Mouse (Mus musculus) gastrocnemius, postnatal 36 days (tissue): Measurements from ENCODE around the gene Usp35. TPM values are rescaled to one million over a fixed set of nuclear protein-coding genes. Genes with fewer than 3 reads are reported as not detected.

ENCODE experiments used
- DNase-seq, 2 experiments: peaks; one replicate each; pipeline ENCODE4 v3.0.0; 2022
- intact Hi-C: fragments of 180-260 bp; cut with DNase I; formaldehyde crosslinking; loops from one replicate; pipeline ENCODE4 v1.15.1; 2025
- total RNA-seq, 2 experiments: library from RNA; stranded (reverse); gene quantifications; 2 replicates each; pipeline ENCODE4 v1.2.3; 2021

Usp35 gene
- total RNA-seq, 2 experiments from 2014 or later: 0.74 to 0.94 TPM

GRCm38 (mm10) chr7:97296986-97297385 lies 34.8 kb downstream of the Usp35 start:
- intact Hi-C loops: loop anchor here (2.0 kb wide), 2 partner anchors 218 to 326 kb away; no protein-coding TSS in a partner anchor

DNA sequence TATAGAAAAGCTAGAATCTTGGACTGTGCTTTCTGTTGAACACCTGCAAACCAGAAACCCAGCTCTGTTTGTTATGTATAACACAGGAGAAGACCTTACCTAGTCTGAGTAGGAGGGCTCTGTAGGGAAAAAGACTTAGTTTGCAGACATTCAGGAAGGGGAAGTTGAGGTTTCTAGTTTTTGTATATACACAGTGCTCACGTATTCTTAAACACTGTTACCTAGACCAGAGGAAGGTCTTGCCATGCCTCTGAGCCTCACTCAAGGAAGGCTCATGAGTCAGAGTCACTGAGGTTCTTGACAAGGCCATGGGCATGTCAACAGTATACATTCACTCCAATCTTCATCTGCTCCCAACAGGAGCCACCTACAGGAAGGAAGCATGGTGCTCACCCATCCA lies 60.8 kb downstream of the Usp35 start:
- intact Hi-C loops: no loop called here
- no peak for DNase-seq

More at GRCm38 (mm10) chr7:97296986-97297385, 34.8 kb downstream of the Usp35 start:
- no peak for DNase-seq

GRCm38 (mm10) chr7:97270367-97270766 lies 61.5 kb downstream of the Usp35 start:
- DNase-seq: no peak
- intact Hi-C loops: no loop called here

DNA sequence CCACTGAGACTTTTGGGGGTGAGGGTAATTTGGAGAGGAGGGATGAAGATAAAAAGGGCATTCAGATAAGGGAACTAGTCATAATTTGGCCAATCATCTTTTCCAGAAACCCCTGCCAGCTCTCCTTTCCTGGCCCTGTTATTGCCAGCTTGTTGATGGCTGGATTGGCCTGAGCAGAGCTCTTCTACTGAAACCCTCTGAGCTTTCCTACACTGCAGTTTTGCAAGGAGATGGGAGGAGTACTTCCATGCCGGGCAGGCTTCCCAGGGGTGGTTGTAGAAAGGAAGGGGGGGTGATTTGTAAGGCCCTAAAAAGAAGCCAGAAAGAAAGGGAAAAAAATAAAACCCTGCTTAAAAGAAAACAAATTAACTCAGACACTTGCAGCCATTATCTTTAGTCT lies 69.3 kb downstream of the Usp35 start:
- peak; percentile 46 to 61 for DNase-seq
- intact Hi-C loops: no loop called here

Other genes with a start within 250 kb of the Usp35 start
- 1 to 10 TPM; 2.6 to 3.1 TPM for gene Kctd21, start 307 bp upstream of the Usp35 start, total RNA-seq
- 1 to 10 TPM; 3.0 to 3.4 TPM for gene Alg8, start 39.6 kb upstream of the Usp35 start, total RNA-seq
- 100 to 1,000 TPM; 297 to 299 TPM for gene Ndufc2, start 68.0 kb upstream of the Usp35 start, total RNA-seq
- gene Thrsp, start 85.7 kb upstream of the Usp35 start, total RNA-seq: 10 to 100 TPM; 15.4 to 23.9 TPM
- gene Kctd14, start 119.3 kb upstream of the Usp35 start, total RNA-seq: not detected
- gene Ints4, start 148.9 kb upstream of the Usp35 start, total RNA-seq: 10 to 100 TPM; 21.6 to 23.2 TPM
- gene Aamdc, start 247.5 kb upstream of the Usp35 start, total RNA-seq: 100 to 1,000 TPM; 110 to 120 TPM
- 10 to 100 TPM; 11.9 to 13.4 TPM for gene Rsf1, start 247.9 kb upstream of the Usp35 start, total RNA-seq